Mouse (Mus musculus) frontal cortex, adult 2 months (tissue): Measurements from ENCODE around the gene Plch1. TPM values are rescaled to one million over a fixed set of nuclear protein-coding genes. Genes with fewer than 3 reads are reported as not detected.
A peak's percentile ranks its signal among the peaks of the same experiment; 100 is the strongest.

Experiments used
- DNase-seq, 2 experiments: peaks; one replicate each; pipeline ENCODE4 v3.0.0; 2022; ENCODE audit warnings: low spot score in 1 of 2; ENCODE audit errors: extremely low spot score in 1 of 2
- polyA plus RNA-seq: library from polyadenylated mRNA; depleted of rRNA; stranded (reverse); fragments of >200 nt; gene quantifications from 2 replicates; pipeline ENCODE4 v1.2.3, GENCODE M21; 2012

Plch1 gene
- polyA plus RNA-seq, 1 experiment = 5.7 TPM

DNA sequence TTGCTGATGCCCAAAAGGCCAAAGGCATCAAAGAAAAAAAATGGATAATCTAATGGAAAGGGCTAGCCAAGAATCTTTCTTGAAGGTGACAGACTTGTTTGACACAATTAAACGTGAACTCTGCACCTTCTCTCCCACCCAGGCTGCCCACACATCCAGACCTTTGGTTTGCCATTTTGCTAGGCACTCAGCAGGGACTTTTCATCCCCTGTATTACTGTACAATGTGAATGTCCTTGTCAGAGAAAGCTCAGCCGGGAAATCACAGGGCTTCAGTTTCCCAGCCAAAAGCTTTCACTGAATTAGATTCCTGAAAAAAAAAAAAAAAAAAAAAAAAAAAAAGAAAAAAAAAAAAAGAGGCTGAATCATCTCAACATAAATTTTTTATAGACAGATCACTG is 34.2 kb downstream of the Plch1 start:
- DNase-seq = no peak

DNA sequence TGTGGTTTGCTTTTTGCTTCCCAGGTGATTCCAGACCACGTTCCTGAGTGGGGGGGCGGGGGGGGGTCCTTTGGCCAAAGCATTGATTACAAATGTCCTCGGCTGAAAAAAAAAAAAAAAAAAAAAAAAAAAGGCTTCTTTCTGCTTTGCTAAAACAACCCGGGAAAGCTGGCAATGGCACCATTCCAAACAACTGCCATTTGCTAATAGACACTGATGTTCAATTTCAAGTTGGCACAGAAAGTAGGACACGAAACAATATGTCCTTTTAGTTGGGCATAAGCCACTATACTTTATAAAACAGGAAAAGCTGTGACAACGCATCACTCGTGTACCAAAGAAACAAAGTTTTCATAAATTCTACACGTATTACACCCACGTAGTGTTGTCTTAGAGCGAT is 36.6 kb downstream of the Plch1 start:
- DNase-seq = peak in 1 of 2 experiments; percentile 22

DNA sequence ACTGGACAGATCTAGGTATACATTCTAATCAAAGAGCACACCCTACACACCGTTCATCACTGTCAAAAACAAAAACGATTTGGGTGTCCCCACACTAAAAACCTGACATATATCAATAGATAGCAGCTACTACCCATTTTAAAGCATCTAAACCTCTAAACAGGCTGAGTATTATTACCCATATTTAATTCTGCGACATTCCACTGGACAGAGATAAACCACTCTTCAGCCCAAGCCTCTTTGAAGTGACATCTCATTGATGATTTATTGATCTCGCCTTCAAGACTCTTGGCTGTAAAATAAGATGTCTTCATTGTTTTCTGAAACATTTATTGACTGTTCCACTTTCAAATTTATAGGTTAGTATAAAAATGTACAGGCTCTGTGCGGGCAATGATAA is 46.4 kb downstream of the Plch1 start:
- DNase-seq = no peak

DNA sequence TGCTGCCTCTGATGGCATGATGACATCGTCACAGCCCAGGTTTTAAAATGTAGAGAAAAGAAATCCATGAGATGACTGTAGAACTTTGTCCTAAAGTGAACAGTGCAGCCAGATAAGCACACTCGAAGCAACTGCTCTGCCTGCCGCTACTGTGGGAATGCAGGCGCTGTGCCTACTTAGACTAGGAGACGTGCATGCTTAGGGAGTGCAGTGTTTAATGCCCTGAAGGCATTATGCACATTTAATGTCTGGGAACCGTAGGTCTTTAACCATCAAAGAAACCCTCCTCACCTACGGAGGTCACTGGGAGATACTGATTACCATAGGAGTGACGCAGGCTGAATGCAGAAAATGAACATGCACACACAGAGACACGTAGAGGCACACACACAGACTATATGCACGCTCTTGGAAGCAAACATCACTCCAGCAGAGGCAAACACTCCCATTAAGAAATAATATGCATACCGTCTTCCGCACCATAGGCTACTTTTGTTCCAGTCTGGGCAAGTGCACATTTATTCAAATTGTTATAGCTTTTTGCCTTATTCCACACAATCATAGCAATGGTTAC is 48.1 kb downstream of the Plch1 start:
- peak in 1 of 2 experiments; percentile 31 for DNase-seq

DNA sequence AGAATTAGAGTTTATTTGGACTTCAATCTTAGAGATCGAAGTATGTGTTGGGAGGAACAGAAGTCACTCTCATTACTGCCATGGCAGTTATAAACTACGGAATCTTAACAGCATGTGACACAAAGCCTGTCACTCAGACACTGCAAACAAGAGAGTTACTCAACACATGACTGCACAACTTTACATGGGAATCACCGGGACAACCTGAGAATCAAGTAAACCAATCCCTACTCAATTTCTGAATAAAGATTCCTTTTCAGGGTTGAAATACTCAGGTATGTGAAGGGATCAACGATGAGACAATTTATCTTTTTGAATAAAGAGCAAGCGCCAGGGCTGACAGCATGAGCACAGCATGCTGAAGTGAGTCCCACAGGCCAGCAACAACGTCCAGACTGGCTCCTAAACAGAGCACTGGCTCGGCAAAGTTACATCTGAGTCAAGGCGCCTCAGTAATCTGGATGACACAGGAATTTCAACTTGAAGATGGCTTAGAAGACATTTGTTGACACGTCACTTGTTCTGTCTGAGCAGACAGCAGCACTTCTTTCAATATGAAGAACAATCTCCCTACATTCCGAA is 49.4 kb downstream of the Plch1 start:
- DNase-seq = no peak

DNA sequence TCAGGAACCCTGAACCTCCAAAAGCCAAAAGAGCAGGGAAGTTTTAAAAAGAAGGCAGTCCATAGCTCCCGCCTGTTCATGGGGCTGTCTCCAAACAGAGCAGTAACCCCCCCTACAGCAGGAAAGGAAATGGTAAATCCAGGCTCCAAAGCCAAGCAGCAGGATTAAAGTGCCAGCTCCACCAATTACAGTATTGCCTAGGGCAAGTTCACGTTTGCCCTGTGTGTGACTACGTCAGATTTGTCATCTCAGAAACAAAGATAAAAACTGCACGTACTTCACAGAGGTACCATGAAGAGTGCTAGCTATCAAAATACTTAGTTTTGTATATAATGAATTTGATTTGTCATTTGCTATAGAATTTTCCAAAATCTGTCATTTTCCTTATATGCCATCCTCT is 55.1 kb downstream of the Plch1 start:
- DNase-seq = no peak

DNA sequence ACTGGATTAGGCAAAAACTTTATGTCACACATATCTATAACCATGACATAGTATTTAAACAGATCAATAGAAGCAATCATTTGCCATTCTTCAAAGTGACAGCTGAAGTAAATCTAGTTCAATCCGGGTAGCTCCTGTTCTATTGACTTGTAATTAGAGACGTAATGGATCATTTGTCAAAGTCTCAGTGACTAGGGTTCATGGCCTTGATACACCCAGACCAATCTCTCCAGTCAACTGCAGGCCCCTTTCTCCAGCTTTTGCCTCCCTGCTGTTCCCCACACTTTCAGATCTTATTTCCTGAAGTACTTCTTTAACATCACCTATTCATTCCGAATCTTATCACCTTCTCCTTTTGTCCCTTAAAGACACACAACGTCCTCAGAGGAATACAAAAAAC is 56.8 kb downstream of the Plch1 start:
- no peak for DNase-seq

DNA sequence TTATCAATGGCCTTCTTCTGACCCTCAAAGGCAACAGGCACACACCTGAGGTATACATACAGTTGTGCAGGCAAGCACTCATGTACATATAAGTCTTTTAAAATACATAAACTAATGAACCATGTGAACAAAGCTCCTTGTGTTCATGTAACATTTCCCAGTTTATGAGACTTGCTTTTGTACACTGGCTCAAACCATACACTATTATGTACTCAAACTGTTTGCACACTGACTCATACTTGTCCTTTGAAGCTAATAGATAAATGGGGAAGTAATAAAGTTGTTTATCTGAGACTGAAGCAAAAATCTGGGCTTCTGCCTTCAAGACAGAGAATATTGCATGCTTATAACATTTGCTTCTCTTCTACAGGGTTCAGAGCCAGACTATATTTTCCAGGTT is 61.5 kb downstream of the Plch1 start:
- DNase-seq = no peak

DNA sequence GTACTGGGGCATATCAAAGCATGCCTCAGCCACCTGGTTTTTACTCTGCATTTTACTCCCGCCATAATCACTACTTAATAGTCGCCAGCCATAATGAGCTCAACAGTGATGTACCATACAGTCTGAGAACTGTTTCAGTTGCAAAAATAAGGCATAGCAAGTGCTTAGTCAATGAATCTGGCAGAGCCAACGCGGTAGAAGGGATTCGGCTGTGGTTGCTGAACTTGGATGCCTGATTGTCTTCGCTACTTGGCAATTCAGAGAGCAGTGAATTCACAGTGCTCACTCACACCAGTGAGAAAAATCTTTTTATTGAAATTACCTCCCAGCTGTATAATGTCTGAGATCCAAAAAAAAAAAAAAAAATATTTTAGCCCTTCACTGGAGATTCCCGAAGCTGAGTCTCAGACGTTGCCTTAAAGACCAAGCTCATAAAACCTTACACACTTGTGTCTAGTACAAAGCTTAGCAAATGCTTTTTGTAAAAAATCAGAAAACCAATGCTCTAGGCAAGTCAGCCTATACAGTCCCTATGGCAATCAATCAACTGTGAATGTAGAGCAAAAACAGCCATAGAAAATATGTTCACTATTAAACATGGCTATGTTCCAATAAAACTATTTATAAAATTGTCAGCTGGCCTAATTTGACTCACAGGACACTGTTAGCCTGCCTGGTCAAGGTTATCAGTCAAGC is 62.2 kb downstream of the Plch1 start:
- peak in 1 of 2 experiments; percentile 2 for DNase-seq

DNA sequence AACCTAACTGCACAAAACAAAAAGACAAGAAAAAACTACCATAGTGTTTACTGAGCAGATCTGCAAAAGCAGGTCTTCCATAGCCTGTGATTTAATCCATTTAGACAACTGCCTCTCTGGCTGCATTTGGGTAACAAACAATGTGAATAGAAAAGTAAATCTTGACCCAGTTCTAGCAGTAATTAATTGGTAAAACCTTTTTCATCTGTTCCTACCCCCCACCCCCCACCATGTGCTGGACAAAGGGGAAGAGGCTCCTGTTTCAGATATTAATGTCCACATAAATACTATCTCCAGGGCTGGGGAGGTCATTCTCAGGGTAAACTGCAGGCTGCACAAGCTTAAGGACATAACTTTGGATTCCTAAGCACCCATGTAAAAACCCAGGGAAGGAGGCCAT is 63.5 kb downstream of the Plch1 start:
- no peak for DNase-seq

DNA sequence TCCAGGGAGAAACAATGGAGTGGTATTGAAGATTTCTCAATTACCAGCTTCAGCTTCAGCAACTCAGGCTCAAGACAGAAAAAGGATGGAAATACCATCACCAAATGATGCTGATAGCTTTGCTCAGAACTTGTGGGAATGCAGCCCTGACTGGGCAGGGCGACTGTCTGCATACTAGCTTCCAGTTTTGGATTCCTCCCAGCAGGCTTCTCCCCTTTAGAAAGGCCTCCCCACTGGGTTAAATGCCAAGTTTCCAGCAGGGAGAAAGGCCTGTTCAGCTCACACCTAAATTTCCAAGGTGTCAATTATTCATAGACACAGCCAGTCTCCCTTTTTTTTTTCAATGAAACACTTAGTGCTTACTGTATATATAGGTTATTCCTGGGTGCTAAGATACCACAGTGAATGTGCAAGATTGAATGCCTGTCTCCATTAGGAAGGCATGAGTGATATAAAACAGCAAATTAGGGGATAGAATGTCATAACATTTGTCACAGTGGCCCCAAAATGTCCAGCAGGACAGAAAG is 75.3 kb downstream of the Plch1 start:
- DNase-seq = peak in 1 of 2 experiments; percentile 4

DNA sequence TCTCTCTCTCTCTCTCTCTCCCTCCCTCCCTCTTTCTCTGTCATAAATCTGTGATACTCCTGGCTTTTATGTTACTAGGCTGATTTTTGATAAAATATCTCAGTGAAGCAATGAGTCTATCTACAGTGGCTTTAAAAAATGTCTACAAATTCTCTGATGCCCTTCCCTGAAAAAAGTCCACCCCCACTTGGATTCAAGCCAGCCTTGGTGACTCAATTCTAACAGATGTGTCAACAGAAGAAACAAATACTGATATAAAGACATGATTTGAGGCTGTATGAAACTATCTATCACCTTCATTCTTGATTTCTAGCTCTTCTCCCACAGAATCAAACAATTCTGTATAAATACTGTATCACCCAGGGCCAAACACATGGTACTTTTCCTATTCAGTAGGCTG is 76.6 kb downstream of the Plch1 start:
- DNase-seq = peak in 1 of 2 experiments; percentile 57

DNA sequence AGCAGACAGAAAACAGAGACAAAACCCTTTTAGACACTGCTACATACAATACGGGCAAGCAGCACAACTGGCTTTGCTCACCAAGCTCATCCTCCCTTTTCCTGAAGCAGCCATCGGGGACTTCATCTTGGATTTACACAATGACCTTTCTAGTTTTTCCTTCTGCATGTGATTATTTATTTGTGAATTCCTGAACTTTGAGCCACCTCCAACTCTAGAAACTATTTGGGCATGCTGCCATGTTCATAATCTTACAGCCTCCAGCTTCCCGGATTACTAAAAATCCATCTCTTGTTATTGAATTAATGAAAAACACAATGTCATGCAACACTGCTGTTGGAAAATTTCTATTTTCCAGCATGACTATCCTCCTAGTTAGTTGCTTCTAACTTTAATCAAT is 84.1 kb downstream of the Plch1 start:
- DNase-seq = no peak

DNA sequence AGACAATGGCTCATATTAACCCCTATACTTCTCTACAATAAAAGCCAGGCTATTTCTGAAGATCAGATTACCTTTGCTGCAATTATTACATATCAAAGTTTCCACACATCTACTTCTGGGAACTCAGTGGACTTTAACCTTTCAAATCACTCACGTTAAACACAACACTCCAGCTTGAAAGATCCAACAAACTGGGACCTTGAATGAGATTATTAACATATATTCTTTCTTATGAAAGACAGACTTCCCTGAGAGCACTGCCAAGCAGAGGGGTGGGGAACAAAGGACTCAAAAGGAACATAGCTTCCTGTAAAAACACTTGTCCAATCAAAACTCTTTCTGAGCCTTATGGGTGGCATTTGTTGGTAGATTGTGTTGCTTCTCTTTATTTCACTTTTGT is 85.1 kb downstream of the Plch1 start:
- no peak for DNase-seq

DNA sequence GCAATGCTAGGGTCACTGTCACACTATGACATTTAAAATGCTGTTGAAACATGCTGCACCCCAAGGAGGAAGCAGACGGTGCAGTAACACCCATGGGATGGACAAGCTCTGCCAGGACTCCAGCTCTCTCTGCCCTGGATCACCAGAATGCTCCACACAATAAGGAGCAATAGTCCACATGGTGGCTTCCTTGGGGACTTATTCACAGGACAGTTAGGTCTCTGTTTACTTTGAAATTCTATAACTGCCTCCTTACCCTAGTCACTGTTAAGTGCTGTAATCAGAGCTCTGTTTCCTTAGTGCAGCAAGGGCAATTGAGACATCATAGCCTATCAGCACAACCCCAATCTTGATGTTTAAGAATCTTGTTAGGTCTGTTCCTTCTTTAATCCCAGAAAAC is 92.4 kb downstream of the Plch1 start:
- no peak for DNase-seq

DNA sequence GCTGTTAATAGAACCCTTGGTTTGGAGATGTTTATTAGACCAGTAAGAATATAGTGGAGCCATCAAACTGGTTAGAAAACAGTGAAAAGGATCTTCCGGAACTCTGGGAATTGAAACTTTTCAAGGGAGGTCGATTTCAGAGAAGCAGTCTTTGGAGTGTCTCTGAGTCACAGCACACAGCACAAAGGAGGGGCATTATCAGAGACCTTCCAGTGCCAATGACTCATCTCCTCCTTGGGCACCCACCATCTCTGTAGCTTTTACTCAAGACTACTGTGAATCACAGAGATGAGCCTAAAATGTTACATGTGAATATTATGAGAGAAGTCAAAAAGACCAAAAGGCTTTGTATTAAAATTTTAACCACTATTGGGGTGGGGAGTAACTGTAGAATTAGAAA is 93.8 kb downstream of the Plch1 start:
- DNase-seq = peak in 1 of 2 experiments; percentile 12

DNA sequence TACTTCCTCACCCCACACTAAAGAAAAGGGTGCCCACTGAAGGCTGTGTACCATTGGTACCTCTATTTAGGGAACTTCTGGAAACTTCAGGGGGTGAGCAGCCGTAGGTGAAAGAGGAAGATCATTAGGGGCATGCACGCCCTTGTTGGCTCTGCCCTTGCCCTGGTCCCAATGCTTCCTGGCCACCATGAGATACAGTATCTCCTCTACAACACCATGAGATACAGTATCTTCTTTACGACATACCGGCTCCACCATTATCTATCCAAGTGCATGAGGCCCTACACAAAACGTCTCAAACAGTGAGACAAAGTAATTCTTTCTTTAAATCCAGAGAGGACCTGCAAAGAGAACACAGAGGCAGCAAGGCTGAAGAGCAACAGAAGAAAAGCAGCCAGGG is 98.6 kb downstream of the Plch1 start:
- DNase-seq = no peak

DNA sequence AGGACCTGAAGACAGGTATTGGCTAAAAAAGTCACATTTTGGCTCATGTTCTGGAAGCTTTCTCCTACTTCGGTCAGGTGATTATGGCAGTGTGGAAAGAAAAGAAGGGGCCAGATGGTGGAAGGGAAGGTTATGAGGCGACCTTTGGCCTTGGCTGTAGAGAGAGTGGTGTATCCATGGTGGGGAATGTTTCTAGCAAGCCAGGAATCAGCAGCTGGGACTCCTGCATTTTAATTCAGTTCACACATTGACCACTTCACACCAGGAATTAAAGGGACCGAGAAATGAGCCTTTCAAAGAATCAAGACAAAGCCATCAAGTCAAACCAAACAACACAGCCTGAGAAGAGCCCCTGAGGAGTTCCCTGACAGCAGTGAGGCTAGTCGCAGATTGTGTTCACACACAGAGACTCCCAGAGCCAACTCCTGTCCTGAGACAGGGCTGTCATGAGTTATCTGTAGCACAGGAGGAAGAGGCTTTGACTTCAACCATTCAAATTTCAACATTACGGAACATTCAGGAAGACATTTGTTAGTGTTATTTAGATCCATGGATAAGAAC is 112.4 kb downstream of the Plch1 start:
- no peak for DNase-seq

DNA sequence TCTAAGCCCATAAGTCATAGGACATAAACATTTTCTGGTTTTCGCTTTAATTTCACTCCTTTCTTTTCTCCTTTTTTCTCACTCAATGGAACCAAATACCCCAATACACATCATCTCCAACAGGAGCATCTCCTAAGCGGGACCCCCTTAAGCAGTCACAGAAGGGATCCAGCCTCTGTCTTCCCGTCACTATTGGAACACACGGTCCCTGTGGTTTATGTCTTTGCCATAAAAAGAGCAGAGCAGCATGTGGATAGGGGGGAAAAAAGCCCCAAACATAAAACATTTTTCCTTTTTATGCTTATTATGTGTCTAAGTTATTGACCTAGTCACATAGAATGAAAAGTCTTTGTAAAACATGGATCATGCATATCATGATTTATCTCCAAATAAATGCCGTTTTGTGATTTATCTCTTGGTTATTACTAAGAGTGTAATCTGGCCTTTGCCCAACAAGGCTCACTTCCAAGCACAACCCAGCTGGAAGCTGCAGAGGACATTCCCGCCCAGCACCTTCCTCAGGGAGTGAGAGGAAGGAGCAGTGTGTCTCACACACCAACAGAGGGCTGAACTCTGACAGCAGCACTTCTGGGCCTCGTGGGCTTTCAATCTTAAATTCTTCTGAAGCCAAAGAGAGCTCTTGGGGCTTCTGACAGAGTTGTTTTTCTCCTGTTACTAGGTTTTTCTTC is 126.5 kb downstream of the Plch1 start:
- no peak for DNase-seq

DNA sequence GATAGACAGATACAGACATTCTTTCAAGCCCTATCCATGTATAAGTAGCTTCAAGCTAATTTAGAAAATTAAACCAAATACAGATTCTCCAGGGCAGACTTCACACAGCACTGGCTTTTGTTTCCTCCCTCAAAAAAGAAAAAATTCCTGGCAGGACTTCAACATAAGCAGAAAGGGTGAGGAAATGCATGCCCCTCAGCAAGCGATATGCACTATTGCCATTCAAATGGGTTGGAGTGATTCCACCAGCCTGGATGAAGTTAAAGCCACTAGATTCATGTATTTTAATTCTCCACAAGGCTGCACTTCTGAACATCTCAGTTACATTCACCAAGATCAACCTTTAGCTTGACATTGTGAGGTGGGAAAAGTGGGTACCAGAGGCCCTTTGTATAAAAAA is 138.5 kb downstream of the Plch1 start:
- DNase-seq = no peak

DNA sequence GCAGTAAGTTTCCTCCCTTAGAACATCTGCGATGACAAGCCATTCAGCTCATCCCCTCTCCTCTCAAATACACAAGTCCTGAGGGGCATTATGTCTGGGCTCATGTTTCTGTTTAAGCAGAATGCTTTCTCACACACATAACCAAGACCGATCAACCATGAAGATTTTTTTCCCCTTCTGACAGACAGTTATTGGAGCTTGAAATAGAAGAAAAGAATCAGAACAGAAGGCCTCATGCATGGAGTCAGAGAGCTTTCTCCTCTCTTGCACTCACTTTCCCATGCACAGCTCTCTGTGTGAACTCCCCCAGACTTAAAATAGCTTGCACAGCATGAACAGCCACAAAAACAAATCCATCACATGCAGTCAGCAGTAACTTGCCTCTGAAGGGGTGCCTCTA is 159.2 kb downstream of the Plch1 start:
- peak in 1 of 2 experiments; percentile 20 for DNase-seq
